Mouse (Mus musculus) granulocyte monocyte progenitor cell, adult 5-6 weeks (primary cell): ENCODE measurements around the gene Tph1. TPM values are rescaled to one million over a fixed set of nuclear protein-coding genes. Genes with fewer than 3 reads are reported as not detected.
"Not testable (repeated sequence)": the region's sequence is repeated elsewhere in the genome, so short reads cannot be mapped to it uniquely, and the experiment has no call there.

Experiments used
- ATAC-seq: replicated peaks from 2 replicates; pipeline ENCODE4 v1.8.0; 2016; ENCODE audit warnings: mild to moderate bottlenecking, moderate TSS enrichment, inconsistent platforms; ENCODE audit not compliant: poor library complexity, severe bottlenecking
- total RNA-seq, 2 experiments: library from RNA; stranded (forward) in 1 of 2; stranded (reverse) in 1 of 2; fragments of 200-712, 200-1000 nt in 1 of 2; fragments of >200 nt in 1 of 2; fragmentation: Nextera tagmentation in 1 of 2; gene quantifications; 2 replicates each; pipeline ENCODE4 v1.2.3; 2014 to 2017

The Tph1 gene
- total RNA-seq, 2 experiments from 2014 or later, result 0.15 TPM; not detected in 1

DNA sequence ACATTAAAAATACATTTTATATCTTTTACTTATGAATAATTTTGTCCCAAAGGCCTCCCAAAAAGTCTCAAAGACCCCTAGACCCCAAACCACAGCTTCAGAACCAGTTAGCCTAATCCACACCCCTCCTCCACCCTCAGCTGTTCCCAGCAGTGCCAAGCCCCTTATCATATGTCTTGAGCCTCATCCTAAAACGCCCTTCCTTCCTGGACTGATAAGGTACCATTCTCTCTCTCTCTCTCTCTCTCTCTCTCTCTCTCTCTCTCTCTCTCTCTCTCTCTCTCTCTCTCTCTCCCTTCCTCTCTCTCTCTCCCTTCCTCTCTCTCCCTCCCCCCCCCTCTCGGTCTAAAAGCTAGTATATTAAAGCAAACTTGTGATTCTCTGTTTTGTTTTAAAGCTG is 20.1 kb downstream of the Tph1 start:
- no peak for ATAC-seq

DNA sequence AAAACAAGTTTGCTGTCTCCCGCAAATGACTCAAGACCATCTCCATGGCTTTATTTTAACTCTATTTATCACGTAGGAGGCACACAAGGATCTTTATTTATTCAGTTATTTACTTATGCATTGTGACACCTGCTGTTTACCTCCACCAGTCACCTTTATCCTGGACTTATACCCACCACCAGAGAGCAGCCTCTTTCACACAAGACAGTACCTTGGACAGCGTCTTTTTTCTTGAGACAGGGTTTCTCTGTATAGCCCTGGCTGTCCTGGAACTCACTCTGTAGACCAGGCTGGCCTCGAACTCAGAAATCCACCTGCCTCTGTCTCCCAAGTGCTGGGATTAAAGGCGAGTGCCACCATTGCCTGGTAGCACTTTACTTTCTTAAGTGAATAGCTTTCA is 22.1 kb downstream of the Tph1 start:
- ATAC-seq, result not testable (repeated sequence)

DNA sequence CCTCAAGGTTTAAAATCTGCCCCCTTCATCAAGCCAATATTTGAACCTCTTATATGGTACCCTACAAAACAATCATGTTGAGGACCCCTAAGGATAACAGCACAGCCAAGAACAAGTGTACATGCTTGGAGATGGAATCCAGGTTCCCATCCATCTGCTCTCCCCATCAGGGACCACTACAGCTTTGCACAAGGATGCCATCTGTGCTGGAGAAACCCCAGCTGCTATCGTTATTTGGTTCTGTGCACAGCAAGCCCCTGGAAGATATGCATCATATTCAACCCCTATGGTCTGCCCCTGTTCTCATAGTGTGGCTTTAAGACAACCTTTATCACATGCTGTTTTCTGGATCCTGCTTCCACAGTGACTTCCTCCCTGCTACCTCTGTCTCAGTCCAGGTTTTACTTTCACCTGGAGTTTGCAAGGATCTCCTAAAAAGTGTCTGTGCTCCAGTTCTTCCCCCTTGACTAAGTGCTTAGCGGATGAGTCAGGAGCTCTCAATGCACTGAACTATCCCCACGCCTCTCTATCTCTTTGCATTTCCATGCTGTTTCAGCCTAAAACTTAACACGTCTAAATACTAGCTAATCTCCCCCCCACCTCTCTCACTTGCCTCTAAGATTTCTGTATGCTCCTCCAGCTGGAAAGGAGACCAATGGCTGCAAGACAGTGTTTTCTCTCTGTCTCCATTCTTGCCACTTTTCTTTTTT is 23.8 kb downstream of the Tph1 start:
- ATAC-seq, result no peak

DNA sequence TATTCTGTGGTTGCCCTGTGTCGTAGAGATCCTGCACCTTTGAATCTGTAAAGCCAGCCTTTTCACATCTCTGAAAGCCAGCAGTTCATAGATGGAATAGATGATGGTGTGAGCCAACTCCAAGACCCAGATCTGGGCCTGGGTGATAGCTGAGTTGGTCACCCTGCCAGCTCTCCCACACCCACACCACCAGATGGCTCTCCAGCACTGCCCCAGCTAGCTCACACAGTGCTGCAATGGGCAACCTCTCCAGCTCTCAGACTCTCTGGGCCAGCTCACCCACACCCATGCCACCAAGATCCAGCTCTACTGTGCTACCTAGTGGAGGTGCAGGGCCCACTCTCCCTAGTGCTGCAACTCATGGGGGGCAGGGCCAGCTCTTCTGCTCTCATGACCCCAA is 29.2 kb downstream of the Tph1 start:
- ATAC-seq, result no peak

DNA sequence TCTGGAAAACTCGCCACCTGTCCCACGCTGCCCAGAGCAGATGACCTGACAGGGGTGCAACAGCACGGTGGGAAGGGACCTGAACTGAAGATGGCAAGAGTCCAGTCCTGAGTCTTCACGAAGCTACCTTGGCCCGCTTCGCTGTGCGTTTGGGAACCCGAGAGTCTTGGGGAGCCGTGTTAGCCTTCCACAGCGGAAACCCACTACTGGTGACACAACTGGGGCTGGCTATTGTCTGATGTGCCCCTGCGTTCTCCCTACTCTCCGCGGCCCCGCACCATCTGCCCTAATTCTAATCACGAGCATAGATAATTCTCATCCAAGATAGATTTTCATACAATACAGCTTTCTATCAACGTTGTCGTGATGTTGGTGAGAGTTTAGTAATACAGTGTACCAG is 32.3 kb downstream of the Tph1 start:
- peak; percentile 26 for ATAC-seq

DNA sequence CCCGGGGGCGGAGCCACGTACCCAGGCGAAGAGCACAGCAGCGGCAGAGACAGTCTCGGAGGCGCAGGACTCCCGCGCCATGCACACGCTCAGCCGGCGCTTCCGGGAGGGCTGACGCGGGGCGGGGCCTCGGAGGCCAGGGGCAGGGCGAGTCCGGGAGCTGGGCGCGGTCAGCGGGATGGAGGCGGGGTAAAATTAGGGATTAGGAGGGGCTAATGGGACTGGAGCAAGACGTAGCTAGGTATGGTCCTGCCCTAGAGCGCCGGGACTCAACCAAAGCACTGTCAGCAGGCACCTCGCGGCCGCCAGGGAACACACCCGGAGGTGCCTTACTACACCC is 32.7 kb downstream of the Tph1 start, which contains the start of gene Sergef:
TSS of gene Sergef (minus strand) at position 116 of the 340 bp plus-strand sequence.
- peak; percentile 98 for ATAC-seq

DNA sequence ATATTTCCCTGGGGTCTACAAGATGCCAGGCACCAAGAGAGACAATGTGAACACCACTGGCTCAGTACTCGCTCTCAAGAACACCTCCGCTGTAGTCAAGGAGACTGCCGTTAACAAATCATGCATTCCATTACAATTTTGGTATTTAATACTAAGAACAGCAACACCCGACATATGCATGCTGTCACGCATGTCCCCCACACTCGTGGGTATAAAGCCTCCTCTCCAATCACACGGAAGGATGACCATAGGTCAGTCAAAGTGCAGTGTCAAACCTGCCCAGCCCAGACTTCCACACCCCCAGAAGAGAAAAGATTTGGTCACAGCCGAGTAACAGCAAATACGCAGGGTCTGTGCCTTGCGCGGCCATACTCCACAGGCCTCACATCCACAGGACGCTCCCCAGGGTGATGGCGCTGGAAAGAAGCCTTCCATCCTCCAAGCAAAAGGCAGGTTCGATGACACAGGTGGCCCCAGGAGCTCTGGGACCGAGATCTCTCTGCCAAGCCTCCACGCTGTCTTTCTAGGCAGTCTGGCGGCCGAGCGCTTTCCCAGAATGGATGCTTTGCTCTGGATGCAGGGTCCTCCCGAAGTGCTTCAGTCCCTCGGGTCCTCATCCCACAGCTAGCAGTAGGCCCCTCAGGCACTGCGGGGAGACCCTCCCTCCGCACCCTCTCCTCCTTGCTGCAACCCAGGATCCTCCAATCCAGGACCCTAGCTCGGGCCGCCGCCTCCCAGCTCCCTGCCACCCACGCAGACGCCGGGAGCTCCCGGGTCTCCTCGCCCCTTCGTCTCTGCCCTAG is 33.2 kb downstream of the Tph1 start:
- ATAC-seq, result no peak

DNA sequence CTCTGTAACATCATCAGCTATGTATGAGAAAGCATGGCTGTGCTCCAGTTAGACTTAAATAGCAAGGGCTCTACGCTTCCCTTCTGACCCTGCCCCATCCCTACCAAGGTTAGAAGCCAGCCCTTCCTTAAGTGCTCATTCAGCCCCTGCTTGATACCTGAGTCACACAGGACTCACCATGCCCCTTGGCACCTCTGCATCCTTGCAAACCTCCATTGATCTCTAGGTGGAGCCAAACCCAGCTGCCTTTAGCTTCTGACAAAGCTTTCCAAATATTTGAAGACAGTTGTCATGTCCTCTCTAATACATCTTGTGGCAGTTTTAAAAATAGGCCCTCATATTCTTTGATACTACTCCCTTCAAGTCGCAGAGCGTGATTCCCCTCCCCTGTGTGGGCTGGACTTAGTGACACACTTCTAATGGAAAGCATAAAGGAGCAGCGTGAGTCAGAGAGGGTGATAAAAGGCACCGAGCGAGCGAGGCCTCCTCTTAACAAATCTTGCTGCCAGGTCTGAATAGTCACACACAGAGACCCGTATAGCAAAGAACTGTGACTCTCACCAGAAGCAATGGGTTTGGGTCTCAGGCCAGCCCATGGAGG is 43.9 kb downstream of the Tph1 start:
- ATAC-seq, result no peak

DNA sequence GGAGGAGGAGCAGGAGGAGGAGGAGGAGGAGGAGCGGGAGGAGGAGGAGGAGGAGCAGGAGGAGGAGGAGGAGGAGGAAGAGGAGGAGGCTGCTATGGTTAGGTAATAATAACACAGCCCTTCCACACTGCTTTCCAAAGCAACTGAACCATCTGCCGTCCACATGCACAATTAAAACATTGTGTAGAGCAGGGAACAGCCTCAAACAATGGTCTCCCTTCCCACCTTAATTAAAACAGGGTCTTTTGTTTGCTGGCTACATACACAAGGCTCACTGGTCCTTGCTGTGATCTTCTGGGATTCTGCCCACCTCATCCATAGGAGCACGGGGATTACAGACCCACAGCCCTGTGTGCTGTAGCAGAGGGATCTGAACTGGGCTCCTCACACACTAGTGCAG is 48.4 kb downstream of the Tph1 start:
- no peak for ATAC-seq

DNA sequence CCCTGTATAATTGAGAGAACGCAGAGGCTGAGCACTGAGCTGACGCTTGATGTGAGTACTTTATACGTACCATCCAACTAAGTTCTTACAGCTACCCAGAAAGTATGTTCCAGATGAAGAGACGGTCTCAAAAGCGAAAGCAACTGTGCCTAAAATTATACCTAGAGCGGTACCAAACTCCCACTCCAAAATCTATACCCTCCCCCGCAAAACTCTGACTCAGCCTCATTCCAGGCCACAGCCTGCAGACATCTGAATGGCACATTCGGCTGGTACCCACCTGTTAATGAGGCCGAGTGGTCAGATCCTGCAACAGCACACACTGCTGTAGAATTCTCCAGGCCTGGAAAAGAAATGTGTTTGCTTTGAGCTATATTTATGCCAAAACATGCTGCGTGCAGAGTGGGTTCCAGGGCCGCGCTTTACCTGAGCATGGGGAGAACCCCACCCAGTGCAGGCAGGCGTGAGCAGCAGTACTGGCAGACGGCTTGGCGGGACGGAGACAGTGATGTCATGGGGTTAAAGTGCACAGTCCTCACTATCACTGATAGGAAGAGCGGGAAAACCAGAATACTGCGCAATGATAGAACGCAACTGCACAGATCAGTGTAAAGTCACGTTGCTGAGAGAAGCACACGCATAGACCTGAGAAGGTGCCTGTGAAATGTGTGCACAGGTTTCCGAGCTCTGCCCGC is 53.8 kb downstream of the Tph1 start:
- no peak for ATAC-seq

DNA sequence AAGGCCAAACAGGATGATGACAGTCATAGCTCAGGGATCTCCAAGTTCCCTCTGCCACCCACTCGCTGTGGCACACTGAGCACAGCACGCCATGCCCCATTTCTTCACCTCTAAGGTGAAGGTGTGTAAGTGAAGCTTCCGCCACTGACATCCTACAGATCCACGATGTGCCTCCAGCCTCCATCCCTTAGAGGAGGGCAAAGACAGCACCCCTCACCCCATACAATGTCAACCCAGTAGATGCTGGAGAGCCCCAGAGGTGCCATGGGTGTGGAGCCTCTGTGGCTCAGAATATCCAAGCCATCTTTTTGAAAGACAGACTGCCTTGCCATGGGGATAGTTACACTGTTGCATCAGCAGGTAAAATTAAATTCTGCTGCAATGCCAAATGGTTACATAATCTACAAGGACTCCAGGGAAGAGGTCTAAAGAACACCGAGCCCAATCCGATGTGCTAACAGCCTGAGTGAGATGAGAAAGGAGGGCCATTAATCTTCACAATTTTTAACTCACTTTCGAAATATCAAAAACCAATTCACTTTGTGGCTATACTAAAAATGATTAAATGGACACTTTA is 55.8 kb downstream of the Tph1 start:
- no peak for ATAC-seq

DNA sequence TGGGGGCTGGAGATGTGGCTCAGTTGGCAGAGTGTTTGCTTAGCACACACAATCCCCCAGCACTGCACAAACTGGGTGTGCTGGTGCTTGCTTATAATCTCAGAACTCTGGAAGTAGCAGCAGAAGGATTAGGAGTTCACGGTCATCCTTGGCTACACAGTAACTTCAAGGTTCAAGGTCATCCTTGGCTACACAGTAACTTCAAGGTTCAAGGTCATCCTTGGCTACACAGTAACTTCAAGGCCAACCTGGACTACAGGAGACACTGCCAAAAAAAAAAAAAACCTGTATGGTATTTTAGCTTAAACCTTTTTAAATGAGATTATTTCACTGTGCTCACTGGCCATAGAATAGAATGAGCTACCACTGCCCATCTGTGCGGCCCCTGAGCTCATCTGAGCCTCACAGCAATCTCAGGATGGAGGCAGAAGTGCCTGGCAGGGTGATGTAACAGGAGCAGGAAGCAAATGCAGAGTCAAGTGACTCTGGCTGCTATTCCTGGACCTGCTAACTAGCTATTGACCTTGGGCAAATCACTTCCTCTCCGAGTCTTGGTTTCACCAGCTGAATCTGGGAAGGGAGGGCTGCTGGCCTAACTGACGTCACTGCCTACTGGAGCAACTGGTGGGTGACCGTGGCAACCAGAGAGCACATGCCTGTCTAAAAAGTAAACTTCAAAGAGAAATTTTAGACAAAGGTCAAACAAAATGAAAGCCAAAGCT is 56.9 kb downstream of the Tph1 start:
- peak; percentile 94 for ATAC-seq

DNA sequence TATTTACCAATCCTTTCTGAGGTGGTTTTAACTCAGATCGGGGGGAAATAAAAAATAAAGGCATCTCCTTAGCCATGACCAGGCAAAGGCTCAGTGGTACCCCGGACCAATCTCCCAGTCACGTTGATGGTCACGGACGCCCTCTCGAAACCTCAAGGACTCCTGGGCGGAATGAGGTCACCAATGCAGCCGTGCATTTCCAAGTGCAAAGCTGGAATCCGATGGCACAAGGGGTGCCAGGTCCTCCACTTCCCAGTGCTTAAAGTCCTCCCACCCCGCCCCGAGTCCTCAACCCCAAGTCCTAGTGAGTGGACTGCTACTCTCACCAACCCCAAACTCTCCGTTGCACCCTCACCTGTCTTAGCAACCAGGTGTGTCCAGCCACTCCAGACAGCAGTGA is 58.1 kb downstream of the Tph1 start:
- ATAC-seq, result no peak

DNA sequence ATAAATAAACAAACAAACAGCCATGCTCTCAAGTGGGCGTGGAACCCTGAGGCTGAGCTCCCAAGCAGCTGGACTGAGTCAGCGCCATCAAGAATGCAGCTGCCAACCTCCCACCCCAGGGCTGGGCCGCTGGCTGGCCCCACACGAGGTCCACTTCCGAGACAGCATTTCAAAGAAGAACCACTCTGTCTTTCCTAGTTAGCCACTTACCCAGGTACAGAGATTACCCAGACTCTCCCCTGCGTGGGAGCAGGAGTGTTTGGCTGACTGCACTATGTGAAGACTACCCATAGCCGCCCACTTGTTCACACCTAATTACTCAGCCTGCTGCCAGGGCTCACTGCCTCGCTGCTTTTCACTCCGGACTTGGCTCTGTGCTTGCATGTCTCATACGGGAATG is 59.2 kb downstream of the Tph1 start:
- no peak for ATAC-seq

DNA sequence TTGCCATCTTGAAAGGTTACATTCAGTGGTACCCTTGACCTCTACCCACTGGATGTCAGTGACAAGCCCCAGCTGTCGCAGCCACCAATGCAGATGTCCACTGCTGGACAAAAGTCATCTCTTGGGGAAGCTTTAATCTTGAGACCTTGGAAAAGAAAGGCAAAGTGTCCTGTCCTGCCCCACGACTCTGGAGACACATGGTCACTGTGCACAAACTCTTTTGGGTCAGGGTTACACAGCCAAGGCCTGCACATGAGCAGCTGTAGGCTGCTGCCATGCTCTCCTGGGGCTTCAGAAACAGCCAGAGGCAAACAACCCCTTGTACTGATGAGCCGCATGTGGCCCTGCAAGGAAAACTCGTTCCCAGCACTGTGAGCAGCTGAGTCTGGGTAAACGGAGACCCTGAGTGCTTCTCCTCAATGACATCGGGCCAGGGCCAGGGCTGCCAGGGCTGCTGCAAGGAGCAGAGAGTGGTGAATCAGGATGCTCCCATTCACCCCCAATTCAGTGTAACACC is 59.9 kb downstream of the Tph1 start:
- ATAC-seq, result no peak

DNA sequence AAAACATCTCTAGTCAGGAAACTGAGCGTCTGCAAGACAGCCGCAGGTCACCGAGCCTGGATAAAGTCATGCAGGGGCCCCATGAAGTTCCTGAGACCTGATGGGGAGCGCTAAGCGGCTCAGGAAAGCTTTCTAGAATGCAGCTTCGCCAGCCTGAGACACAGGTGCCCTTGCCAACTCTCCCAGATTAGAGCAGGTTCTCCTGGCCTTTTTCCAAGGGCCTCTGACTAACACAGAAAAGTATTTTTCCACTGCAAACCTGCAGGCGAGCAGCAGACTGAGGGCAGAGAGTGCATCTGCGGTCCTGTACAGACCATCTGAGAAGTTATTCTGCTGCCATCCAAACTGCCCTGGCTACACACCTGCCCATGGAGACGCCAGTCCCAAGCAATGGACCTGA is 60.4 kb downstream of the Tph1 start:
- no peak for ATAC-seq

DNA sequence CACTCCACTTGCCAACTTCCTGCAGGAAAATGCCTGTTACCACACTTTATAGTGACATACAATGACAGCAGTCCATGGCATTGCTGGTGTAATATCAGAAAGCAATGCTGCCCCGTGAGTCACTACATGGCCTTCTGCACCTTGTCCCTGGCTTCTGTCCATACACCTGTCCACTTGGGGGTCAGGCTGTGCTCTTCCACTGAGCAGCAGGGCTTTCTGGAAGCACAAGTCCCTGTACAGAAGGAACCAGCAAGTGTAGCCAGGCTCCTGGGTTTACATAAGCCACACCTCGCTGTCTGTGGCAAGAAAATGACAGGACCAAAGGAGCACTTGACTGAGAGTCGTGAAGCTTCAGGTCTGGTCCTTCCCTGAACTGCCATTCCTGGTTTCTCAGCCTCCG is 63.0 kb downstream of the Tph1 start:
- ATAC-seq, result no peak

DNA sequence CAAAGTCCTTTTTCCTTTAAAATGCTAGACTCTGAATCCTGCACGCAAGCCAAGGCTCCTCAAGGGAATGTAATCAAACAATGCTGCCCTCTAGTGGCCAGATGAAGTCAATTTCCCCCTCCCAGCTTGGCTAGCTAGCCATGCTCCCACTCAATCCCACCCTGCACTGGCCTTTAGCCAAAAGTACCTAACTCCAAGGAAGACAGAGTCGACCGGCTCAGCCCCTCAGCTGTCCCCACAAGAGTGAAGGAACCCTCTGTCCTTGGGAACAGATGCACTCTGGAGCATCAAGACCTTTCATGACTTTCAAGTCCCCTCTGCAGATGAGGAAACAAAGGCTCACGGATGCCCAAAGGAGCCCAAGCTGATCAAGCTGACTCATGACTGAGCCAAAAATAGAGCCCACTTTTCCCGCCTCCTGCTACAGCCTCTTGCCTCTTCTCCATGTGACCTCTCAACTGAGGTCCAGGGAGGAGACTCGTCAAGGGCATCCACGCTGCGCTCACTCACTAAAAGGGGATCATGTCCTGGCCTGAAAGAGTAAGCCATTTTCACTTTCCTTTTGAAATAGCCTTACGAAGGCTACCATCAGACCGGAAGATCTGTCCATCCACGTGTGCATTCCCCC is 64.8 kb downstream of the Tph1 start:
- ATAC-seq, result peak; percentile 56

DNA sequence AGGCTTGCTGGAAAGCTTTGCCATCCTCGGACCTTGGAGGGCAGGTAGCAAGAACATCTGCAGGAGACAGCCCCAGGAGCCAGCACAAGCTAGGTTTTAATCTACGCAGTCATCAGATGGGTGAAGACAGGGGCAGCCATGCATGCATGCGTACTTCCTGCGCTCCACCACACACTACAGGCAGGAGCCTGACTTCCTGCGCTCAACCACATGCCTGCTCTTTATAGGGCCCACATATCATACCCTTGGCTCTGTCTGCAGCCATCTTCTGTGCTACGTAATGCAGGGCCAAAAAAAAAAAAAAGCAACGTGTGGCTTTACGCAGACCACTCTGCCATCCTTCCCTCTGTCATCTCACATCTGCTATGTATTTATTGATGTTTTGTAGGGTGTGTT is 65.3 kb downstream of the Tph1 start:
- ATAC-seq, result peak; percentile 58
